ENCODE assay signal across 8 mouse cellular contexts in the genomic region with DNA sequence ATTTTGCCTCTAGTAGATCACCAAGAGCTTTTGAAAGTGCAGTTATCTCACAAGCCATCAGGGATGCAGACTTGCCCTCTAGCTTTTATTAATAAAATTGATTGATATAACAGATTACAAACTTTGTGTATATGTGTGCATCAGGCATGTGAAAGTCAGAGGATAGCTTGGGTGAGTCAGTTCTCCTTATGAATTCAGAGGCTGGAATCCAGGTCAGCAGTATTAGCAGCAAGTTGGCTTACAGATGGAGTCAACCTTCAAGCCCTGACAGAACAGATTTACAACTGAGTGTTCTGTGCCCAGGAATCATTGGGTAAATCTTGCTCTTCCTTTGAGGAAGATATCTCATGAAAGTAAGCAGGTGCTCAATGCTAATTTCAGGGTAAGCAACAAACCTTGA. TPM values are rescaled to one million over a fixed set of nuclear protein-coding genes. Genes with fewer than 3 reads are reported as not detected.
DNase-seq lines count a peak whose midpoint lies in the region; ATAC-seq and TF ChIP-seq lines count a peak whose summit lies in the region.

No protein-coding gene starts in this region.

- peaks cover 3% of the 10 kb centered on the region; the same call in 1 of the 2 replicates for H3K36me3 ChIP-seq in heart, embryonic 13.5 days
- H3K36me3 ChIP-seq in G1E (replicated peaks), result peaks cover 7% of the 10 kb centered on the region
- H3K36me3 ChIP-seq in forebrain, embryonic 13.5 days (ENCODE audit: poor library complexity, severe bottlenecking), result no peaks in the 10 kb centered on the region
- 0 out of 2 replicates have a peak, but pooled peaks cover 2% of the 10 kb centered on the region for H3K36me3 ChIP-seq in liver, postnatal 0 days (replicated peaks; ENCODE audit: insufficient read depth, low read length)

- H3K9ac ChIP-seq in heart, embryonic 13.5 days, result peak overlapping the region; percentile 87
- H3K9ac ChIP-seq in forebrain, embryonic 13.5 days, result peak overlapping the region; percentile 89
- H3K9ac ChIP-seq in liver, postnatal 0 days (replicated peaks), result peak overlapping the region; percentile 82

- no peak for ATAC-seq in heart, embryonic 13.5 days (ENCODE audit: extremely low read depth, insufficient number of reproducible peaks, low FRiP score, low TSS enrichment)
- ATAC-seq in G1E (ENCODE audit: extremely low read depth, insufficient number of reproducible peaks, low FRiP score, poor library complexity, severe bottlenecking), result no peak
- no peak for ATAC-seq in forebrain, embryonic 13.5 days
- ATAC-seq in liver, postnatal 0 days, result no peak

- H3K9me3 ChIP-seq in heart, embryonic 13.5 days, result no peaks in the 10 kb centered on the region
- no peaks in the 10 kb centered on the region for H3K9me3 ChIP-seq in G1E (replicated peaks)
- no peaks in the 10 kb centered on the region for H3K9me3 ChIP-seq in forebrain, embryonic 13.5 days (replicated peaks)
- no peaks in the 10 kb centered on the region for H3K9me3 ChIP-seq in liver, postnatal 0 days (ENCODE audit: low read length)

- no peak for DNase-seq in heart, adult 9 months (ENCODE audit: low spot score in 2 of 2)
- DNase-seq in G1E (ENCODE audit: low spot score), result no peak
- no peak for DNase-seq in liver, postnatal 0 days
- DNase-seq in T-cell, adult 2 months (ENCODE audit: low spot score), result no peak
- DNase-seq in left cerebral cortex, adult 18-20 months (ENCODE audit: low spot score in 2 of 2), result no peak
- DNase-seq in thymus, postnatal 14 days, result no peak

- TF ChIP-seq CTCF in G1E (IDR thresholded peaks at IDR 0.05; ENCODE audit: low read depth, low read length), result no peak
- TF ChIP-seq CTCF in liver, postnatal 0 days (IDR thresholded peaks at IDR 0.05; ENCODE audit: low read depth), result no peak

- peaks cover 16% of the 10 kb centered on the region for H3K4me1 ChIP-seq in heart, embryonic 13.5 days
- peaks cover 22% of the 10 kb centered on the region for H3K4me1 ChIP-seq in G1E (ENCODE audit: insufficient read depth, low read depth, low read length)
- peaks cover 17% of the 10 kb centered on the region for H3K4me1 ChIP-seq in forebrain, embryonic 13.5 days
- H3K4me1 ChIP-seq in liver, postnatal 0 days (ENCODE audit: insufficient read depth), result peaks cover 8% of the 10 kb centered on the region

- H3K4me3 ChIP-seq in heart, embryonic 13.5 days, result peak overlapping the region; percentile 80
- H3K4me3 ChIP-seq in G1E (ENCODE audit: low read depth, low read length), result peak overlapping the region; percentile 81
- H3K4me3 ChIP-seq in forebrain, embryonic 13.5 days, result peak overlapping the region; percentile 65
- H3K4me3 ChIP-seq in liver, postnatal 0 days (ENCODE audit: low read depth, low read length), result peak overlapping the region; percentile 73

- peak overlapping the region; percentile 80 for H3K4me2 ChIP-seq in heart, embryonic 13.5 days
- peak overlapping the region; percentile 73 for H3K4me2 ChIP-seq in forebrain, embryonic 13.5 days
- peak overlapping the region; percentile 81 for H3K4me2 ChIP-seq in liver, postnatal 0 days (ENCODE audit: low read depth, low read length)

- no peak for TF ChIP-seq EP300 in liver, postnatal 0 days (IDR thresholded peaks at IDR 0.05; ENCODE audit: low read depth)

- no peaks in the 10 kb centered on the region for H3K27me3 ChIP-seq in heart, embryonic 13.5 days (replicated peaks)
- no peaks in the 10 kb centered on the region for H3K27me3 ChIP-seq in G1E (ENCODE audit: insufficient read depth, low read length)
- H3K27me3 ChIP-seq in forebrain, embryonic 13.5 days, result no peaks in the 10 kb centered on the region
- no peaks in the 10 kb centered on the region for H3K27me3 ChIP-seq in liver, postnatal 0 days (ENCODE audit: insufficient read depth, low read length)

- H3K27ac ChIP-seq in heart, embryonic 13.5 days (replicated peaks), result peak overlapping the region; percentile 83; the same call in 1 of the 2 replicates
- H3K27ac ChIP-seq in forebrain, embryonic 13.5 days, result no peak overlapping the region
- peak overlapping the region; percentile 92; the same call in 1 of the 2 replicates for H3K27ac ChIP-seq in liver, postnatal 0 days (ENCODE audit: low read depth)

RNA-seq across cellular contexts. Expression of a gene that starts 0.9 kb away (rescaled TPM):
- 12.2 and 12.8 TPM in 2 replicates for polyA plus RNA-seq in heart, embryonic 13.5 days (2015; fragmentation: Nextera tagmentation; extraction: Ambion mirVana)
- total RNA-seq in G1E (2014; fragmentation: Nextera tagmentation) (96.8 and 108 TPM in 2 replicates), G1E (2017) (29.3 and 31.9 TPM in 2 replicates)
- polyA plus RNA-seq in G1E (2012), result 11.0 and 15.5 TPM in 2 replicates
- 16.9 and 19.7 TPM in 2 replicates for polyA plus RNA-seq in forebrain, embryonic 13.5 days (2015; fragmentation: Nextera tagmentation; extraction: Ambion mirVana)
- 4.6 and 5.5 TPM in 2 replicates for polyA plus RNA-seq in liver, postnatal 0 days (2015; fragmentation: Nextera tagmentation; extraction: Ambion mirVana)
- total RNA-seq in left cerebral cortex, adult 18-20 months (2021), result 10 to 100 TPM; 15.4 to 19.5 TPM
